Mouse (Mus musculus): Measurements from ENCODE around the gene Tefm. TPM values are rescaled to one million over a fixed set of nuclear protein-coding genes. Genes with fewer than 3 reads are reported as not detected.
"Not testable (repeated sequence)": the region's sequence is repeated elsewhere in the genome, so short reads cannot be mapped to it uniquely, and the experiment has no call there.

Gene Tefm
- polyA plus RNA-seq (2012; rRNA removed) = 8.7 and 9.5 TPM in 2 replicates

DNA sequence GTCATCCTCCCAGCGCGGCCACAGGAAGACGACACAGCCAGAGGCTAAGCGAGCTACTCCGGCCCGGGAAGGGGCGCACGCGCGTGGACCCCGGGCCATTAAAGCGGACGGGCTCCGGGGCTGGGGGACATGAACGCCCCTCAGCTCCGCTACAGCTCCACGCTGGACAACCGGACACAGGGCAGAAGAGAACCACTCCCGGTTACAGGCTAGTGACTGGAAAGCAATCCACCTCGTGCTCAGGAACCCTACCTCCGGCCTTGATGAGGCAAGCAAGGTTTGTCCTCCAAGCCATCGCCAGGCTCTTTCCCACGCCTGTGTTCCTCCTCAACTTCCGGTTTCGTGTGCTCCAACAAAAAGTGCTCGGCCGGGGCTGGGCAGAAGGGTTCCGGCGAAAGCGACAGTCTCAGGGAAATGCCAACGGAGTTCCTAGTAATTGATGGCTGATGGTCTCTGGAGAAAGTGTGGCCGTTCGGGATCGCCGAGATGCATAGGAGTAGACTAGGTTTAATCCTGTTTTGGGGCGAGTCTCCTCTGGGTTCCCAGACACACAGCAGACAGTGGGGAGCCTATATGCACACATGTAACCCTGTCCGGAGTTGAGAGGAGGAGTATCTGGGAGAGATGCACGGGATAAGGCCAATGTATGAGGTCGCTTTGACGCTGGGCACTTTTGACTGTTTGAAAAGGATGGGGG lies at the start of gene Tefm:
Gene Tefm, minus strand, starts transcription at position 351 of the 697 bp plus-strand sequence.
- peak; percentile 58 to 87 for DNase-seq (ENCODE audit: extremely low spot score in 1 of 2, low spot score in 1 of 2)

DNA sequence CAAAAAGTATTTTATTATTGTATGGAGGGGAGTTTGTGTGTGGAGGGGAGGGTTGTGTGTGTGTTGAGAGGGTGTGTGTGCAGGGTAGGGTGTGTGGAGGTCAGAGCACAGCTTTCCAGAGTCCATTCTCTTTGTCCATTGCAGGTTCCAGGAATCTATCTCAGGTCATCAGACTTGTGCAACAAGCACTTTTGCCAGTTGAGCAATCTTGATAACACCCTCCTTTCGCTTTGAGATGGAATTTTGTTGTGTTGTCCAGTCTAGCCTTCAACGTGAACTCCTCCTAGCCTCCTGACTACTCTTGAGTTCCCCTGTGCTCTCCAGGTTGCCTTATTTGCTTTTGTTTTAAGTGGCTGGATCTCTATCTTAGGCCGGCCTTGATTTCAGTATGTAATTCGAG lies 48.3 kb upstream of the Tefm start:
- DNase-seq (ENCODE audit: extremely low spot score in 1 of 2, low spot score in 1 of 2) = no peak

GRCm38 (mm10) chr11:80185441-80185976 lies 43.5 kb upstream of the Tefm start:
- not testable (repeated sequence) for DNase-seq (ENCODE audit: extremely low spot score in 1 of 2, low spot score in 1 of 2)

- DNase-seq (ENCODE audit: extremely low spot score in 1 of 2, low spot score in 1 of 2) = no peak
Measured at GRCm38 (mm10) chr11:80184531-80185071, 42.6 kb upstream of the Tefm start.

DNA sequence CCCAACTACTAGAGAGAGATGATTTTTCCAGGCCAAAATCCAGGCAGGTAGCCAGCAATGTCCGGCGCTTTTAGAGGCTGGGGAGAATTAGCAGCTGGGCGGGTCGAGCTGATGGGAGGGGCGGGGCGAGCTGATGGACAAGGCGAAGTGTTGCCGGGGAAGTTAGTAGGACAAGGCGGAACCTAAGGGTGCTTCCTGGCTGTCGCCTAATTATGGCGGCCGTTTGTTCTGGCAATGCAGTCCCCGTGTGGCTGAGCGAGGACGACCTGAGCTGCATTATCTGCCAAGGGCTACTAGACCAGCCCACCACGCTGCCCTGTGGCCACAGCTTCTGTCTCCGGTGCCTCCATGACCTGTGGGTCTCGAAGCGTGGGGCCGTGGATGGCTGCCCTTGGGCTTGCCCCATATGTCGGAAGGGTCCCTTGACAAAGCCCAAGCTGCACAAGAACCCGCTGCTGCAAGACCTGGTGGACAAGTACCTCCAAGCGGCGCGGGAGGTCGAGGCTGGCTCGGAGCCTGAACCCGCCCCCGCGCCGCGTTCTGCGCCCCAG lies 41.8 kb upstream of the Tefm start, which contains the start of gene Rnf135:
Gene Rnf135, plus strand, starts transcription at position 147 of the 551 bp plus-strand sequence.
- DNase-seq (ENCODE audit: extremely low spot score in 1 of 2, low spot score in 1 of 2) = peak; percentile 72 to 81

DNA sequence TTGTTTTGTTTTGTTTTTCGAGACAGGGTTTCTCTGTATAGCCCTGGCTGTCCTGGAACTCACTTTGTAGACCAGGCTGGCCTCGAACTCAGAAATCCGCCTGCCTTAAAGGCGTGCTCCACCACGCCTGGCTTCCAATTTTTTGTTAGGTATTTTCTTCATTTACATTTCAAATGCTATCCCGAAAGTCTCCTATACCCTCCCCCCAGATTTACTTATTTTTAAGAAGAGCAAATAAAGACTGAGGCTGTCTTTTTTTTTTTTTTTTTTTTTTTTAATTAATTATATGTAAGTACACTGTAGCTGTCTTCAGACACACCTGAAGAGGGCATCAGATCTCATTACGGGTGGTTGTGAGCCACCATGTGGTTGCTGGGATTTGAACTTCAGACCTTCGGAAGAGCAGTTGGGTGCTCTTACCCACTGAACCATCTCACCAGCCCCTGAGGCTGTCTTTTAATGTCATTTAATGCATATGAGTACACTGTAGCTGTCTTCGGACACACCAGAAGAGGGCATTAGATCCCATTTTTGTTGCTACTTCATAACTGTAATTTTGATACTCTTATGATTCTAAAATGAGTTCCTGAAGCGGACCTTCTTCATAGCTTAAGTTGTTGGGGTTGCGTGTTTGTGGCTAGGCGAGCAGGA lies 41.2 kb upstream of the Tefm start:
- not testable (repeated sequence) for DNase-seq (ENCODE audit: extremely low spot score in 1 of 2, low spot score in 1 of 2)

GRCm38 (mm10) chr11:80181021-80181749 lies 39.2 kb upstream of the Tefm start:
- no peak for DNase-seq (ENCODE audit: extremely low spot score in 1 of 2, low spot score in 1 of 2)

DNA sequence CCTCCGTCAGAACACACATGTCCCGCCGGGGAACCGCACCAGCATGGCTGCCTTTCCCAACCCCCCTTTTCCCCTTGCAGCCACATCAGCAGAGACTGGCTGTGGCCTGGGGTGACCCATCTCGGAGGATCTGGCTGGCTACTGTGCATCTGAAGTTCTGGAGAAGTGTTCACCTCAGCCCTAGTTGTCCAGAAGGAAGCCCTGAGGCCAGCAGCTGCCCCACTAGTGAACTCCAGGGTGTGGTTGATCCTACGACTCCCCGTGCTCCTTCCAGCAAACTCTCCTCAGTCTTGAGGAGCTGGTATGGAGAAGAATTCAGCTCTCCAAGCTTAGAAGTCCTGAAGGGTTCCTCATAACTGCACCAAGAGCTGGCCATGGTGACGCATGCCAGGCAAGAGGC lies 36.3 kb upstream of the Tefm start:
- no peak for DNase-seq (ENCODE audit: extremely low spot score in 1 of 2, low spot score in 1 of 2)

GRCm38 (mm10) chr11:80176911-80177895 lies 35.2 kb upstream of the Tefm start:
- DNase-seq (ENCODE audit: extremely low spot score in 1 of 2, low spot score in 1 of 2) = no peak

- no peak for DNase-seq (ENCODE audit: extremely low spot score in 1 of 2, low spot score in 1 of 2)
Measured at GRCm38 (mm10) chr11:80173963-80174670, 32.1 kb upstream of the Tefm start.

DNA sequence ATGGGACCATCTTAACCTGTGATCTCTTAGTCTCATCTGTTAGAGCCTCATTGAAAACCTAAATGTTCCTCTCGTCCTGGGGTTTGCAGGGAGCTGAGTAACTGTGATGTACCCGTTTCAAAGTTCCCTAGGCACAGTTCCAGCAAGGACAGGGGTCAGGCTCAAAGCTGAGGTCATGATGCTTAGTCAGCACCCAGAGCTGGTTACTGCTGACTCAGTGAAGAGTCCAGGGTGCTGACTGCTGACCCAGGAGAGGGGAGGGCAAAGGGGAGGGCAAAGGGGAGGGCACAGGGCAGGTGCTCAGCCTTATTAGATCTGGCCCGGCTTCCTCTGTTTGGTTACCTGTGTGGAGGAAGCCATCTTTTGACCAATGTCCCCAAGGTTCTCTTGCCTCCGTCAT lies 29.9 kb upstream of the Tefm start:
- no peak for DNase-seq (ENCODE audit: extremely low spot score in 1 of 2, low spot score in 1 of 2)

- no peak for DNase-seq (ENCODE audit: extremely low spot score in 1 of 2, low spot score in 1 of 2)
Measured at GRCm38 (mm10) chr11:80170351-80170750, 28.4 kb upstream of the Tefm start.

- no peak for DNase-seq (ENCODE audit: extremely low spot score in 1 of 2, low spot score in 1 of 2)
Measured at GRCm38 (mm10) chr11:80169629-80170028, 27.7 kb upstream of the Tefm start.

DNA sequence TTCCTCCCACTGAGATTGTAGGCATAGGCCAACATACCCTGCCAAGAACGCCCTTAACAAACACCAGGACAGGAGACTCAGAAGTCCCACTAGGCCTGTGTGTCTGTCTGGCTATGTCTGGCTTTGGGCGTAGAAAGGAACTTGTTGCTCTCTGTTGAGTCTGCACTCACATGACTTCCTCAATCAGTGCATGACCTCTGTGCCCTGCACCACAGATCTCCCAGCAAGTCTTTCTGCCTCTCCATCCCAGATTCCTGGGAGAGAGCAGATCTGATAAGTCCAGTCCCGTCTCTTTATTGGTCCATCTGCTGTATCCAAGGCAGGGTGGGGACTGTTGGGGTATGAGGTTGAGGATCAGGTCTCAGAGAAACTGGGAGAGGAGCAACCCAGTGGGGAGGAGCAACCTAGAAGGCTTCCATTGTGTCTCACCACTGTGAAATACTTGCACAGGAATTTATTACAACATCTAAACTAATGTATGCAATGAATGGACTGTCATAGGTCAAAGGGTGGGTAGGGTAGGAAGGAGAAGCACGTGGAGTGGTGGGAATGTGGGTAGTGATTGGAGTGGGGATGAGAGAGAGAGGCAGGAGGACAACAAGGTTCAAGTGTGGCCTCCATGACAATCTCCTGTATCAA lies 26.8 kb upstream of the Tefm start:
- no peak for DNase-seq (ENCODE audit: extremely low spot score in 1 of 2, low spot score in 1 of 2)

GRCm38 (mm10) chr11:80168121-80168520 lies 26.1 kb upstream of the Tefm start:
- DNase-seq (ENCODE audit: extremely low spot score in 1 of 2, low spot score in 1 of 2) = no peak

DNA sequence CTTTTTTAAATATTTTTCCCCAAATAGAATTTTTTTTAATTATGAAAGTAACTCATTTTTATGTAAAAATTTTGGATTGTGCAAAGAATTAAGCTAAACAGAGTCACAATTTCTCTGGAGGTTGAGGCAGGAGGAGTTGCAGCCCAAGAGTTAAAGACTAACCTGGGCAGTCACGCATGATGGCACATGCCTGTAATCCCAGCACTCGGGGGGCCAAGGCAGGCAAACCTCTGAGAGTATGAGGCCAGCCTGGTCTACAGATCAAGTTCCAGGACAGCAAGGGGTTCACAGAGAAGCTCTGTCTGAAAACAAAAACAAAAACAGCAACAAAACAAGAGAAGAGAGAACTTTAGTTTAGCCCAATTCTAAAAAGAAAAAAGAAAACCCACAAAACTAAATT lies 22.2 kb upstream of the Tefm start:
- DNase-seq (ENCODE audit: extremely low spot score in 1 of 2, low spot score in 1 of 2) = no peak

DNA sequence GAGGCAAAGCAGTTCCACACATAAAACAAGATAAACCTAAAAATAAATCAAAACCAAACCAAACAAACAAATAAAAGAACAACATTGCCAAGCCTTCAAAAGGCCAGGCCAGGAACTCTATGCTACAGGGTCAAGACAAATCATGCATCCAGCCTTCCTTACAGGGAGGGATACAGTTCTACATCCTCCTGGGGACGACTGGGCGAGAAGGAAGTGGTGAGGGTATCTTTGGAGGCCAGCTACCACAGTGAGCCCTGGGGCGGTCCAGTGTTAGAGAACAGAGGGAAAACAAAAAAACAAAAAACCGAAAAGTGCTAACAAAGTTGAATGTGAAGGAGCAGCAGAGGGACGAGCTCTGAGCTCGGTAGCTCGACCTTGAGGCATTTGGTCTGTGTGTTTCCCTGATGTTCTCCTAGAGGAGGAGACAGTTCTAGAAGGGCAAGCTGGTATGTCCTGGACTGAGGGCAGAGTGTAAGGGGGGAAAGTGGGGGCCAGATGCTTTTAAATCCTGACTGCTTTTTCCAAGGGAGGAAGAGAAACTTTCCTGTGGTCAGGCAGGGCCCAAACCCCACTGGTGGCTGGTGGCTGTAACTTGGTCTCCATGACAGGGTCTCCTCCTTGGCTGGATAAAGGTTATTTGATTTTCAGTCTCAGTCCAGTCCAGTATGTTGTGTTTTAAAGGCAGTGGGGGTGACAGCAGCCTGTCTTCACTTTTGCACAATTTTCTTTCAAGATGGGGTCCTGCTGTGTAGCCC lies 21.6 kb upstream of the Tefm start:
- DNase-seq (ENCODE audit: extremely low spot score in 1 of 2, low spot score in 1 of 2) = no peak

DNA sequence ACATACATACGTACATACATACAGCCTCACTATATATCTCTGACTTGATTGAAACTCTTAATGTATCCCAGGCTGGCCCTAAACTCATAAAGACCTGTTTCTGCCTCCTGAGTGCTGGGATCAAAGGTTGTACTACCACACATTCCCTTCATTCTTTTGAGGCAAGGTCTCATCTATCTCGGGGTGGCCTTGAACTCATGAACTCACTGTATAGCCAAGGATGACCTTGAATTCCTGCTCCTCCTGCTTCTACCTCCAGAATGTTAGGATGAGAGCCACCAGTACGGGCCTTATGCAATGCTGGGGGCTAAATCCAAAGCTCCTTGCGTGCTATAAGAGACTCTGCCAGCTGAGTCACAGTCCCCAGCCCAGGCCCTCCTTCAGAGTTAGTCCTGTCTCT lies 19.1 kb upstream of the Tefm start:
- no peak for DNase-seq (ENCODE audit: extremely low spot score in 1 of 2, low spot score in 1 of 2)

Data from frontal cortex, adult 2 months (tissue).